Mouse (Mus musculus) hindbrain, embryonic 13.5 days (tissue): ENCODE data around the gene Tbc1d1. TPM values are rescaled to one million over a fixed set of nuclear protein-coding genes. Genes with fewer than 3 reads are reported as not detected.

Experiments used
- ATAC-seq: fragments of 200-750 bp; cut with Nextera tagmentation; 2 replicates; pipeline ENCODE4 v1.8.0; 2017; ENCODE audit warnings: moderate TSS enrichment; ENCODE audit not compliant: low FRiP score
- H3K27ac ChIP-seq: fragments of 300-500 bp; sonication (generic); 2 replicates; pipeline ENCODE4 v1.5.1; 2015; ENCODE audit warnings: inconsistent platforms, mild to moderate bottlenecking, moderate library complexity
- H3K27me3 ChIP-seq: fragments of 300-500 bp; sonication (generic); 2 replicates; pipeline ENCODE4 v1.6.1; 2015; ENCODE audit warnings: mild to moderate bottlenecking, inconsistent platforms
- H3K36me3 ChIP-seq: fragments of 300-500 bp; sonication (generic); 2 replicates; pipeline ENCODE4 v1.6.1; 2015; ENCODE audit warnings: mild to moderate bottlenecking, inconsistent platforms
- H3K4me1 ChIP-seq: fragments of 300-500 bp; sonication (generic); replicated peaks from 2 replicates; pipeline ENCODE4 v1.6.1; 2015; ENCODE audit warnings: inconsistent platforms
- H3K4me2 ChIP-seq: fragments of 300-500 bp; sonication (generic); 2 replicates; pipeline ENCODE4 v1.6.1; 2015; ENCODE audit warnings: inconsistent platforms, mild to moderate bottlenecking, moderate library complexity
- H3K4me3 ChIP-seq: fragments of 300-500 bp; sonication (generic); 2 replicates; pipeline ENCODE4 v1.5.1; 2015; ENCODE audit warnings: mild to moderate bottlenecking, inconsistent platforms
- H3K9ac ChIP-seq: fragments of 300-500 bp; sonication (generic); 2 replicates; pipeline ENCODE4 v1.6.1; 2015; ENCODE audit warnings: mild to moderate bottlenecking, inconsistent platforms
- H3K9me3 ChIP-seq: fragments of 300-500 bp; sonication (generic); 2 replicates; pipeline ENCODE4 v1.6.1; 2016; ENCODE audit warnings: inconsistent platforms
- WGBS: fragments of 180-500 bp; shearing (Covaris S2); methylation state at CpG from one replicate; pipeline ENCODE4 v1.1.7; 2015; 5-methylcytosine and 5-hydroxymethylcytosine counted together
- polyA plus RNA-seq: library from polyadenylated mRNA; unstranded; fragments of >200 nt; fragmentation: Nextera tagmentation; extraction: Ambion mirVana; gene quantifications from 2 replicates; pipeline ENCODE4 v1.2.1, GENCODE M21; 2015

Tbc1d1 gene
- polyA plus RNA-seq, 1 experiment from 2014 or later, result 14.5 TPM

- WGBS, result 95% methylated on average over 5 of the region's 5 CpGs
- Histone ChIP-seq H3K9ac (no peak overlapping the region), H3K4me2 (no peak overlapping the region), H3K36me3 (no peaks in the 10 kb centered on the region), H3K27ac (no peak overlapping the region), H3K27me3 (no peaks in the 10 kb centered on the region), H3K4me1 (0 out of 2 replicates have a peak, but pooled peaks cover 2% of the 10 kb centered on the region), H3K4me3 (no peak overlapping the region), H3K9me3 (no peaks in the 10 kb centered on the region)
- no peak for ATAC-seq
Measured at GRCm38 (mm10) chr5:64215806-64216205, 59.7 kb downstream of the Tbc1d1 start.

GRCm38 (mm10) chr5:64216326-64216725 is 60.2 kb downstream of the Tbc1d1 start:
- Histone ChIP-seq H3K4me3 (no peak overlapping the region), H3K36me3 (no peaks in the 10 kb centered on the region), H3K9ac (no peak overlapping the region), H3K4me2 (no peak overlapping the region), H3K27me3 (no peaks in the 10 kb centered on the region), H3K27ac (no peak overlapping the region), H3K4me1 (0 out of 2 replicates have a peak, but pooled peaks cover 2% of the 10 kb centered on the region), H3K9me3 (no peaks in the 10 kb centered on the region)
- no peak for ATAC-seq
- 86% methylated on average over 4 of the region's 4 CpGs for WGBS

- WGBS, result 72% methylated on average over 8 of the region's 8 CpGs
- H3K36me3 ChIP-seq, result no peaks in the 10 kb centered on the region; the same call in 1 of the 2 replicates
- no peaks in the 10 kb centered on the region for H3K4me1 ChIP-seq
- H3K4me2 ChIP-seq, result no peak overlapping the region
- H3K4me3 ChIP-seq, result no peak overlapping the region
- H3K9ac ChIP-seq, result no peak overlapping the region
- H3K27ac ChIP-seq, result no peak overlapping the region
- no peaks in the 10 kb centered on the region for H3K9me3 ChIP-seq
- ATAC-seq, result no peak
- no peaks in the 10 kb centered on the region for H3K27me3 ChIP-seq
Measured at GRCm38 (mm10) chr5:64217256-64217655, 61.2 kb downstream of the Tbc1d1 start.

GRCm38 (mm10) chr5:64217816-64218602 is 61.9 kb downstream of the Tbc1d1 start:
- Histone ChIP-seq H3K4me3 (no peak overlapping the region), H3K27ac (no peak overlapping the region), H3K27me3 (no peaks in the 10 kb centered on the region), H3K9ac (no peak overlapping the region), H3K4me2 (no peak overlapping the region), H3K36me3 (no peaks in the 10 kb centered on the region; the same call in 1 of the 2 replicates), H3K4me1 (no peaks in the 10 kb centered on the region), H3K9me3 (no peaks in the 10 kb centered on the region)
- ATAC-seq, result no peak
- 78% methylated on average over 13 of the region's 13 CpGs for WGBS

- Histone ChIP-seq H3K4me1 (no peaks in the 10 kb centered on the region), H3K27me3 (no peaks in the 10 kb centered on the region), H3K4me2 (no peak overlapping the region), H3K27ac (no peak overlapping the region), H3K9ac (no peak overlapping the region), H3K36me3 (no peaks in the 10 kb centered on the region; the same call in 1 of the 2 replicates), H3K4me3 (no peak overlapping the region), H3K9me3 (no peaks in the 10 kb centered on the region)
- ATAC-seq, result no peak
- 72% methylated on average over 7 of the region's 7 CpGs for WGBS
Measured at GRCm38 (mm10) chr5:64218603-64218999, 62.5 kb downstream of the Tbc1d1 start.

GRCm38 (mm10) chr5:64220776-64221175 is 64.7 kb downstream of the Tbc1d1 start:
- Histone ChIP-seq H3K9ac (no peak overlapping the region), H3K4me3 (no peak overlapping the region), H3K4me2 (no peak overlapping the region), H3K9me3 (no peaks in the 10 kb centered on the region), H3K27ac (no peak overlapping the region), H3K4me1 (peaks cover 7% of the 10 kb centered on the region), H3K36me3 (no peaks in the 10 kb centered on the region; the same call in 1 of the 2 replicates), H3K27me3 (no peaks in the 10 kb centered on the region)
- ATAC-seq, result no peak
- WGBS, result 96% methylated on average over 4 of the region's 4 CpGs

- Histone ChIP-seq H3K36me3 (no peaks in the 10 kb centered on the region; the same call in 1 of the 2 replicates), H3K9ac (no peak overlapping the region), H3K27me3 (no peaks in the 10 kb centered on the region), H3K4me2 (no peak overlapping the region), H3K9me3 (no peaks in the 10 kb centered on the region), H3K4me3 (no peak overlapping the region), H3K27ac (peak overlapping the region; percentile 26; the same call in 1 of the 2 replicates), H3K4me1 (peaks cover 10% of the 10 kb centered on the region)
- 63% methylated on average over 9 of the region's 9 CpGs for WGBS
- peak; percentile 65; the same call in 1 of the 2 replicates for ATAC-seq
Measured at GRCm38 (mm10) chr5:64224735-64225425, 68.8 kb downstream of the Tbc1d1 start.

GRCm38 (mm10) chr5:64228252-64228651 is 72.1 kb downstream of the Tbc1d1 start:
- Histone ChIP-seq H3K27me3 (no peaks in the 10 kb centered on the region), H3K4me1 (peaks cover 25% of the 10 kb centered on the region), H3K4me3 (no peak overlapping the region), H3K9ac (no peak overlapping the region), H3K4me2 (no peak overlapping the region), H3K27ac (no peak overlapping the region), H3K9me3 (no peaks in the 10 kb centered on the region), H3K36me3 (no peaks in the 10 kb centered on the region)
- 80% methylated on average over 3 of the region's 3 CpGs for WGBS
- ATAC-seq, result no peak

GRCm38 (mm10) chr5:64229336-64229866 is 73.3 kb downstream of the Tbc1d1 start:
- 49% methylated on average over 12 of the region's 12 CpGs for WGBS
- Histone ChIP-seq H3K9ac (peak overlapping the region; percentile 80; the same call in 1 of the 2 replicates), H3K27me3 (no peaks in the 10 kb centered on the region), H3K4me3 (peak overlapping the region; percentile 65), H3K4me2 (peak overlapping the region; percentile 92), H3K9me3 (no peaks in the 10 kb centered on the region), H3K36me3 (no peaks in the 10 kb centered on the region), H3K4me1 (peaks cover 26% of the 10 kb centered on the region), H3K27ac (no peak overlapping the region)
- ATAC-seq, result no peak

- Histone ChIP-seq H3K4me1 (peaks cover 25% of the 10 kb centered on the region), H3K9ac (peak overlapping the region; percentile 80), H3K4me2 (peak overlapping the region; percentile 92), H3K27ac (peak overlapping the region; percentile 60), H3K27me3 (no peaks in the 10 kb centered on the region), H3K36me3 (no peaks in the 10 kb centered on the region), H3K9me3 (no peaks in the 10 kb centered on the region), H3K4me3 (peak overlapping the region; percentile 65)
- WGBS, result 0% methylated on average over 16 of the region's 48 CpGs
- peak; percentile 87 for ATAC-seq
Measured at GRCm38 (mm10) chr5:64230061-64230466, 74.0 kb downstream of the Tbc1d1 start.

GRCm38 (mm10) chr5:64230507-64231041 is 74.5 kb downstream of the Tbc1d1 start:
- Histone ChIP-seq H3K4me2 (peak overlapping the region; percentile 92), H3K27me3 (no peaks in the 10 kb centered on the region), H3K4me3 (peak overlapping the region; percentile 65), H3K4me1 (peaks cover 24% of the 10 kb centered on the region), H3K9ac (peak overlapping the region; percentile 80), H3K9me3 (no peaks in the 10 kb centered on the region), H3K27ac (peak overlapping the region; percentile 60), H3K36me3 (no peaks in the 10 kb centered on the region)
- under 1% methylated on average over 21 of the region's 33 CpGs for WGBS
- ATAC-seq, result peak; percentile 79

- H3K27me3 ChIP-seq, result no peaks in the 10 kb centered on the region
- ATAC-seq, result no peak
- no peaks in the 10 kb centered on the region for H3K36me3 ChIP-seq
- no peak overlapping the region for H3K4me3 ChIP-seq
- no peak overlapping the region for H3K4me2 ChIP-seq
- WGBS, result 78% methylated on average over 9 of the region's 9 CpGs
- H3K9me3 ChIP-seq, result no peaks in the 10 kb centered on the region
- peaks cover 20% of the 10 kb centered on the region for H3K4me1 ChIP-seq
- no peak overlapping the region for H3K9ac ChIP-seq
- H3K27ac ChIP-seq, result no peak overlapping the region
Measured at GRCm38 (mm10) chr5:64232872-64233271, 76.8 kb downstream of the Tbc1d1 start.
